Mouse (Mus musculus) heart, adult 9 months (tissue): ENCODE data around the gene Hipk2.
A peak's percentile ranks its signal among the peaks of the same experiment; 100 is the strongest.

ENCODE experiments used
- DNase-seq, 2 experiments: peaks; one replicate each; pipeline ENCODE4 v3.0.0; 2022; ENCODE audit warnings: low spot score in 2 of 2

Hipk2 gene

GRCm38 (mm10) chr6:38833721-38834120 lies 42.2 kb downstream of the Hipk2 start:
- DNase-seq, result no peak

GRCm38 (mm10) chr6:38829452-38829851 lies 46.5 kb downstream of the Hipk2 start:
- DNase-seq, result no peak

- no peak for DNase-seq
Measured at GRCm38 (mm10) chr6:38828211-38828610, 47.8 kb downstream of the Hipk2 start.

GRCm38 (mm10) chr6:38827435-38827834 lies 48.5 kb downstream of the Hipk2 start:
- no peak for DNase-seq

GRCm38 (mm10) chr6:38826857-38827256 lies 49.1 kb downstream of the Hipk2 start:
- no peak for DNase-seq

- DNase-seq, result no peak
Measured at GRCm38 (mm10) chr6:38825886-38826285, 50.1 kb downstream of the Hipk2 start.

GRCm38 (mm10) chr6:38823827-38824226 lies 52.1 kb downstream of the Hipk2 start:
- DNase-seq, result no peak

GRCm38 (mm10) chr6:38823164-38823563 lies 52.8 kb downstream of the Hipk2 start:
- no peak for DNase-seq

- no peak for DNase-seq
Measured at GRCm38 (mm10) chr6:38821686-38822085, 54.3 kb downstream of the Hipk2 start.

- no peak for DNase-seq
Measured at GRCm38 (mm10) chr6:38820862-38821261, 55.1 kb downstream of the Hipk2 start.

GRCm38 (mm10) chr6:38816216-38816615 lies 59.7 kb downstream of the Hipk2 start:
- DNase-seq, result no peak

- DNase-seq, result no peak
Measured at GRCm38 (mm10) chr6:38815582-38815981, 60.4 kb downstream of the Hipk2 start.

- DNase-seq, result no peak
Measured at GRCm38 (mm10) chr6:38814690-38815089, 61.3 kb downstream of the Hipk2 start.

GRCm38 (mm10) chr6:38811459-38812145 lies 64.4 kb downstream of the Hipk2 start:
- no peak for DNase-seq

- DNase-seq, result no peak
Measured at GRCm38 (mm10) chr6:38810121-38810475, 65.9 kb downstream of the Hipk2 start.

- no peak for DNase-seq
Measured at GRCm38 (mm10) chr6:38809396-38810120, 66.4 kb downstream of the Hipk2 start.

GRCm38 (mm10) chr6:38808317-38808716 lies 67.6 kb downstream of the Hipk2 start:
- no peak for DNase-seq

- DNase-seq, result peak in 1 of 2 experiments; percentile 12
Measured at GRCm38 (mm10) chr6:38806963-38807445, 69.0 kb downstream of the Hipk2 start.

- no peak for DNase-seq
Measured at GRCm38 (mm10) chr6:38805612-38806011, 70.4 kb downstream of the Hipk2 start.

- no peak for DNase-seq
Measured at GRCm38 (mm10) chr6:38801252-38801651, 74.7 kb downstream of the Hipk2 start.

GRCm38 (mm10) chr6:38797548-38797947 lies 78.4 kb downstream of the Hipk2 start:
- DNase-seq, result no peak

GRCm38 (mm10) chr6:38796993-38797392 lies 79.0 kb downstream of the Hipk2 start:
- DNase-seq, result no peak

GRCm38 (mm10) chr6:38796388-38796787 lies 79.6 kb downstream of the Hipk2 start:
- no peak for DNase-seq
